Mouse (Mus musculus) heart, embryonic 12.5 days (tissue): ENCODE measurements around the gene Tsks. TPM values are rescaled to one million over a fixed set of nuclear protein-coding genes. Genes with fewer than 3 reads are reported as not detected.

Experiments used
- ATAC-seq: fragments of 200-750 bp; cut with Nextera tagmentation; 2 replicates; pipeline ENCODE4 v1.8.0; 2017; ENCODE audit warnings: moderate TSS enrichment, moderate library complexity; ENCODE audit not compliant: insufficient number of reproducible peaks, low FRiP score
- H3K27ac ChIP-seq: fragments of 300-500 bp; sonication (generic); 2 replicates; pipeline ENCODE4 v1.5.1; 2016; ENCODE audit warnings: mild to moderate bottlenecking, moderate library complexity; ENCODE audit not compliant: poor library complexity, severe bottlenecking
- H3K27me3 ChIP-seq: fragments of 300-500 bp; sonication (generic); replicated peaks from 2 replicates; pipeline ENCODE4 v1.6.1; 2016; ENCODE audit warnings: mild to moderate bottlenecking, moderate library complexity
- H3K36me3 ChIP-seq: fragments of 300-500 bp; sonication (generic); 2 replicates; pipeline ENCODE4 v1.6.1; 2016; ENCODE audit warnings: mild to moderate bottlenecking, moderate library complexity
- H3K4me1 ChIP-seq: fragments of 300-500 bp; sonication (generic); replicated peaks from 2 replicates; pipeline ENCODE4 v1.6.1; 2016; ENCODE audit warnings: mild to moderate bottlenecking
- H3K4me2 ChIP-seq: fragments of 300-500 bp; sonication (generic); 2 replicates; pipeline ENCODE4 v1.6.1; 2016; ENCODE audit warnings: mild to moderate bottlenecking, moderate library complexity
- H3K4me3 ChIP-seq: fragments of 300-500 bp; sonication (generic); 2 replicates; pipeline ENCODE4 v1.5.1; 2016; ENCODE audit warnings: mild to moderate bottlenecking
- H3K9ac ChIP-seq: fragments of 300-500 bp; sonication (generic); 2 replicates; pipeline ENCODE4 v1.6.1; 2016; ENCODE audit warnings: mild to moderate bottlenecking, moderate library complexity
- H3K9me3 ChIP-seq: fragments of 300-500 bp; sonication (generic); replicated peaks from 2 replicates; pipeline ENCODE4 v1.6.1; 2016; ENCODE audit warnings: mild to moderate bottlenecking, moderate library complexity
- WGBS: fragments of 180-500 bp; shearing (Covaris S2); methylation state at CpG from one replicate; pipeline ENCODE4 v1.1.7; 2016; 5-methylcytosine and 5-hydroxymethylcytosine counted together
- polyA plus RNA-seq: library from polyadenylated mRNA; unstranded; fragments of >200 nt; fragmentation: Nextera tagmentation; extraction: Ambion mirVana; gene quantifications from 2 replicates; pipeline ENCODE4 v1.2.1, GENCODE M21; 2016

Gene Tsks
- polyA plus RNA-seq, 1 experiment from 2014 or later = not detected

DNA sequence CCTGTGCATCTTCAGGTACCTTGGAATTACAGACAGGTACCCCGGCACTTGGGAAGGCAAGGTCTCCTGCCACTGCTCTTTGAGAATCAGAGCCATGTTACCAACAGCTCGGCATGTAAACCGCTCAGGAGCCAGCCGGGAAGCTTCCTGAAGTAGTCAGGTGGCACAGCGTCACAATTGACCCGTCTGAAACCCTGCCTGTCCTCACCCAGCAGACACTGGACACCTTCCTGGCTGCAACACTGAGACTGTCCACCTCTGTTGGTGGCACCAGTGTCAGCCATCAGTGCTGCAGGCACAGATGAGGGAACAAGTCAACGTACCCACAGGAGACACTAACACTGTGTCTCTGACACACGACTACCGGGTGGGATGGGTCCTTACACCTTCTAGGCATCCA lies 27.7 kb upstream of the Tsks start:
- ATAC-seq = no peak
- Histone ChIP-seq H3K9ac (no peak overlapping the region), H3K4me1 (peaks cover 40% of the 10 kb centered on the region), H3K36me3 (peaks cover 70% of the 10 kb centered on the region), H3K27me3 (no peaks in the 10 kb centered on the region), H3K27ac (no peak overlapping the region), H3K4me2 (no peak overlapping the region), H3K4me3 (no peak overlapping the region), H3K9me3 (no peaks in the 10 kb centered on the region)
- WGBS = 92% methylated on average over 9 of the region's 9 CpGs

DNA sequence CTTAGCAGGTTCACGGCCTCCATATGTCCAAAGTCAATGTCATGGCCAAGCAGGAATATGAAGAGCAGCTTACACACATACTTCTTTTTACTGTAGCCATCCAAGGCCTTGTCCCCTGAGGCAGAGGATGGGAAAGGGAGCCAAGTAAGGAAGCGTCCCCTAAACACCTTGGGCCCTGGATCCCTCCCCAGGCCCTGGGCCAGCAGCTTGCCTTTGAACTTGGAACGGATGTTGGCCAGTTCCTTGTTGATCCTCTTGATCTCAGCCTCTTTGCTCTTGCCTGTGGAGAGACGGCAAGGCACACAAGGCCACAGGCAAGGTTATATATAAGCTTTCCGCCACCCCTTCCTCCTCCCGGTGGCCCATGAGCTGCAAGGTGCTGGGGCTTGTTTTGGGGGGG lies 26.8 kb upstream of the Tsks start:
- H3K27ac ChIP-seq = no peak overlapping the region
- peaks cover 40% of the 10 kb centered on the region for H3K4me1 ChIP-seq
- WGBS = 80% methylated on average over 6 of the region's 6 CpGs
- H3K9me3 ChIP-seq = no peaks in the 10 kb centered on the region
- peaks cover 62% of the 10 kb centered on the region for H3K36me3 ChIP-seq
- no peak for ATAC-seq
- no peak overlapping the region for H3K9ac ChIP-seq
- no peak overlapping the region for H3K4me2 ChIP-seq
- H3K4me3 ChIP-seq = no peak overlapping the region
- H3K27me3 ChIP-seq = no peaks in the 10 kb centered on the region

DNA sequence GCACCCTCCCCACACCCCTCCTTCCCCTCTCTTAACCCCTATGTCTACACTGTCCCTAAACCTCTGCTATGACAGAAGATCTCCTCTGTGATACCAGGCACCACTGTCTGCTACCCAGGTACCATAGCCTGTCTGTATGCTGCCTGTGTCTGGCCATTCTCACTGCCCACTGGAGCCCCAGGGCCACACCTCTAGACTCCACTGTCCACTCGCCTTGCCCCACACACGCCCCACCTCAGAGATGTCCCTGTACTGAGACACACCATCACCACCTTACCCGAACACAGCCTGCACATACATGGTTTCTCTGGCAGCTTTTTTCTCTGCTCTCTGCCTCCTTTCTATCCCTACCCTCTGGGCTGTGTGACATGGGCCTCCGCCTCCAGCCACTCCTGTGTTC lies 26.1 kb upstream of the Tsks start:
- Histone ChIP-seq H3K4me3 (no peak overlapping the region), H3K9me3 (no peaks in the 10 kb centered on the region), H3K4me2 (no peak overlapping the region), H3K4me1 (peaks cover 40% of the 10 kb centered on the region), H3K36me3 (peaks cover 59% of the 10 kb centered on the region), H3K27ac (no peak overlapping the region), H3K27me3 (no peaks in the 10 kb centered on the region), H3K9ac (no peak overlapping the region)
- no peak for ATAC-seq
- WGBS = 92% methylated on average over 4 of the region's 4 CpGs

DNA sequence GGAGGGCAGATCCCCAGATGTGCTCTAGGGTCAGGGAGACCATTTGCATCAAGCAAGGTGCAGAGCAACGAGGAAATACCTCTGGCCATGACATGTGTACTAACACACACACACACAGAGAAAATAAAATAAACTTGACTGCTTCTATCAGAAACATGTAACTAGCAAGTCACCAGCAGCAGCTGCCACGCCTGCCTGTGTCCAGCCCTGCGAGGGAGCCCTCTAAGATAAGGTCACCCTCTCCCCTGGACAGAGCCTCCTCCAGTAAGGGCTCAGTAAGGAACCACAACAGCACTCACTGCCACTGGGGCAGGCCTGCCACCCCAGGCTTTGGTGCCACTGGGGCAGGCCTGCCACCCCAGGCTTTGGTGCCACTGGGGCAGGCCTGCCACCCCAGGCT lies 24.8 kb upstream of the Tsks start:
- Histone ChIP-seq H3K27me3 (no peaks in the 10 kb centered on the region), H3K9me3 (no peaks in the 10 kb centered on the region), H3K4me2 (no peak overlapping the region), H3K36me3 (peaks cover 60% of the 10 kb centered on the region), H3K4me3 (no peak overlapping the region), H3K9ac (peak overlapping the region; percentile 22; the same call in 1 of the 2 replicates), H3K27ac (no peak overlapping the region), H3K4me1 (peaks cover 40% of the 10 kb centered on the region)
- WGBS = 58% methylated on average over 3 of the region's 3 CpGs
- no peak for ATAC-seq

DNA sequence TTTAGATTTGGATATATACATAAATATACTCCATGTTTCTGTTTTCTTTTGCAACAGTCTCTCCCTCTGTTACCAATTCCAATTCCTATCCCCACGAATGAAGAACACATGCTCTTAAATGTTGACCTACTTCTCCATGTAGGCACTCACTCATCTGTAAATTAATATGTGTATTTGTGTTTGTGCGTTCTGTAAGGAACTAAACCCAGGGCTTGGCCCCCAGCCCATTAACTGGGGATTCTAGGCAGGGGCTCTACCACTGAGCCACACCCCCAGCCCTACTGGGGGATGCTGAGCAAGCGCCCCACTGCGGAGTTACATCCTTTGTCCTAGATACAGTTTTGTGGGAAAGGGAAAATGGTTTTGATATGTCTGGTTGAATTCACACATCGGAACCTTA lies 23.9 kb upstream of the Tsks start:
- H3K27me3 ChIP-seq = no peaks in the 10 kb centered on the region
- H3K36me3 ChIP-seq = peaks cover 59% of the 10 kb centered on the region
- 94% methylated on average over 5 of the region's 5 CpGs for WGBS
- ATAC-seq = no peak
- H3K4me2 ChIP-seq = no peak overlapping the region
- no peak overlapping the region for H3K4me3 ChIP-seq
- no peak overlapping the region for H3K27ac ChIP-seq
- no peaks in the 10 kb centered on the region for H3K9me3 ChIP-seq
- H3K4me1 ChIP-seq = peaks cover 37% of the 10 kb centered on the region
- no peak overlapping the region for H3K9ac ChIP-seq

DNA sequence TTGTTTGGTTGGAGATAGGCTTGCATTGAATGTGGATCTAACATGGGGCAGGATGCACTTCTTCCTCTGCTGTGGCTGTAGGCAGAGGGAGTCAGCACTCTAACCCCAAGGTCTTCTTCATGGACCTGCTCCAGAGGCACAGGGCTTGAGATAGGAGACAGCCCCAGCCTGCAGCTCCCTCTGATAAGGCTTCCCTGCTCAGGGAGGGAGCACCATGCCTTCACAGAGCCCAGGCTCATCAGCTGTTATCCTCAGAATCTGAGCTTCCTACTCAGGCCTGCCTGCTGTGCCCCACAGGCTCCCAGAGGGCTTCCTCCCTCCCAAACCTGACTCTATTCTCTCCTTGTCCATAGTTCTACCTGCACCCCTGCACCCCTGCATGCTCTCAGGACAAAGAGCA lies 20.5 kb upstream of the Tsks start:
- Histone ChIP-seq H3K9ac (no peak overlapping the region), H3K27ac (no peak overlapping the region), H3K27me3 (no peaks in the 10 kb centered on the region), H3K4me2 (no peak overlapping the region), H3K9me3 (no peaks in the 10 kb centered on the region), H3K4me3 (no peak overlapping the region), H3K4me1 (peaks cover 23% of the 10 kb centered on the region), H3K36me3 (peaks cover 68% of the 10 kb centered on the region)
- ATAC-seq = no peak

DNA sequence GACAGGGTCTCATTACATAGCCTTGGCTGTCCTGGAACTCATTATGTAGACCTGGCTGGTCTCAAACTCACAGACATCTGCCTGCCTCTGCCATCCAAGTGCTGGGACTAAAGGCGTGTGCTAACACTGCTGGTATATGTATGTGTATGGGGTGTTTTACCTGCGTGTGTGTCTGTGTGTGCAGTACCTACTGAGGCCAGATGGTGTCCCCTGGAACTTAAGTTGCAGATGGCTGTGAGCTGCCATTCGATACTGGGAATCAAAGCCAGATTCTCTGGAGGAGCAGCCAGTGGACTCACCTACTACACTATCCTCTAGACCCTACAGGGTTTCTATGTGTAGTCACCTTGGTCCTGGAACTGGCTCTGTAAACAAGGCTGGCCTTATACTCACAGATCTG lies 17.5 kb upstream of the Tsks start:
- Histone ChIP-seq H3K4me2 (no peak overlapping the region), H3K27me3 (no peaks in the 10 kb centered on the region), H3K9ac (no peak overlapping the region), H3K27ac (no peak overlapping the region), H3K4me1 (peaks cover 24% of the 10 kb centered on the region), H3K4me3 (no peak overlapping the region), H3K9me3 (no peaks in the 10 kb centered on the region), H3K36me3 (peaks cover 55% of the 10 kb centered on the region)
- no peak for ATAC-seq
- WGBS = 80% methylated on average over 3 of the region's 3 CpGs

DNA sequence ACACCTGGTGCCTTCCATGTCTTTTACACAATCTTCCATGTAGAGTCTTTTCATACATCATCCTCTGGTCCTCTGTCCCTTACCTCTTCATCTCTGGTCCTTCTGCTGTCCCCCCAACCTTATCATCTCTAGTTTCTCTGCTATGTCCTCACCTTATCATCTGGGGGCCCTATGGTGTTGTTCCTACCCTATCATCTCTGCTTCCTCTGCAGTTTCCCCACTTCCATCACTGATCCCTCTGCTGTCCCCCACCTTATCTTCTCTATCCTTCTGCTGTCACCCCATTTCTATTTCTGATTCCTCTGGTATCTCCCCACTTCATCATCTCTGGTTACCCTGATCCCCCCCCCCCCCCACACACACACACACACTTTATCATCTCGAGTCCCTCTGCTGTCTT lies 14.4 kb upstream of the Tsks start:
- peak overlapping the region; percentile 92 for H3K4me2 ChIP-seq
- no peak for ATAC-seq
- H3K36me3 ChIP-seq = peaks cover 36% of the 10 kb centered on the region
- WGBS = 0% methylated on average over 1 of the region's 1 CpGs
- no peaks in the 10 kb centered on the region for H3K27me3 ChIP-seq
- peak overlapping the region; percentile 94 for H3K4me3 ChIP-seq
- H3K9me3 ChIP-seq = no peaks in the 10 kb centered on the region
- peaks cover 27% of the 10 kb centered on the region for H3K4me1 ChIP-seq
- peak overlapping the region; percentile 83 for H3K27ac ChIP-seq
- H3K9ac ChIP-seq = peak overlapping the region; percentile 94

DNA sequence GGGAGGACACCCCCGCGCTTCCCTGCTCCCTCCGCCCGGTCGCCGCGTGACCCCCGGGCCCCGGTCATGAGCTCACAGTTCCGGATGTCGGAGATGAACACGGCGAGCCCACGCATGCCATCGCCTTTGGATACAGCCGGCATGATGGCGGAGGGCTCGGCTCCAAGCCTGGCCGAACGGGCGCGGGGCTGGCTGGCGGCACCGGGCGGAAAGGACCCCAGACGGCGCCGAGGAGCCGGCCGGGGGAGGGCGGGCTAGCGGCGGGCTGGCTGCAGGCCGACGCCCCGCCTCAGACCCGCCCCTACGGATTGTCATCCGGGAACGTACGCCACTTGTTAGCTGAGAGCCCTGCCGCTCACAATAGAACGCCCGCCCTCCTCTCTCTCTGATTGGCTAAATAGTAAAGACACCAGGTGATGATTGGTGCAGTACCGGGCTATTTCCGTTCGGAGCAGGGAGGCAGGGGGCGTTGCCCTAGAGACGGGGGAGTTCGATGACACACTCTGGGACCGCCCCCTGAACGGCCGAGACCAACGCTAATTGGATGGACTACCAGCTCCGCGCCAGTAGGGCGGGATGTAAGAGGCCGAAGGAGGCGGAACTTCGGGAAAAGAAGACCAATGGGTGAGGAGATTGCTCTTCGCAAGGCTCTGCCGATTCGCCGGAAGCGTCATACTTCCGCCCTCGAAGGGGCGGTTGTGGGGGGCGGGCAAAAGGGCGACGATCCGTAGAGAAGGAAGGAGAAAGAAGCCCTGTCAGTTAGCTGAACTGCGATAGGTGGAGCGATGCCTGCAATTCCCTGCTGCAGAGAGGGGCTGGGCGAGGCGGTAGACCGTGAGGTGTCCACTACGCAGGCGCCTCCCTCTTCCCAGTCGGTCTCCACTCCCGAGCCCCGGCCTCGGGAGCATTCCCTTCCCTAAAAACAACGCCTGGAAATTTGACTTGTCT lies 13.5 kb upstream of the Tsks start, which contains the start of gene Ap2a1:
Gene Ap2a1, minus strand, starts transcription at position 293 of the 948 bp plus-strand sequence.
- Histone ChIP-seq H3K27me3 (no peaks in the 10 kb centered on the region), H3K4me1 (peaks cover 27% of the 10 kb centered on the region), H3K27ac (peak within 1 kb of the TSS; percentile 83), H3K9me3 (no peaks in the 10 kb centered on the region), H3K4me2 (peak within 1 kb of the TSS; percentile 92), H3K4me3 (peak within 1 kb of the TSS; percentile 94), H3K9ac (peak within 1 kb of the TSS; percentile 94), H3K36me3 (peaks cover 27% of the 10 kb centered on the region)
- under 1% methylated on average over 84 of the region's 84 CpGs for WGBS
- ATAC-seq = peak; percentile 99

DNA sequence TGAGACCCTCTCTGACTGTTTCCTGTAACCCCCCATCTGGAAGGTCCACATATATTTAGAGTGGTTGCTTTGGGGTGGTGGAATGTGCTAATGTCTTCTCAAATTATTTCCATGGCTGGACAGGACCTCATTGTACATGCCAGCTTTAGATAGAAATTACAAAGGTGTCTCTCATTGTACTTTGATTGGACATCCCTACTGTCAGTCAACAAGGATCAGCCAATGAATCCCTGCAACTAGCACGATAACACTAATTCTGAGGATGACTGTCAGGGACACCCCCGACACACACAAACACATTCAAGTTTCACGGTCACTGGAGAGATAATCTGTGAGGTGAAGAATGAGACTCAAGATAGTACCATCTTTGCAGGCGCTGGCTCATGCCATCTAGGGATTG lies 4.3 kb upstream of the Tsks start:
- Histone ChIP-seq H3K4me2 (no peak overlapping the region), H3K27me3 (no peaks in the 10 kb centered on the region), H3K27ac (no peak overlapping the region), H3K4me1 (no peaks in the 10 kb centered on the region), H3K9ac (no peak overlapping the region), H3K9me3 (peaks cover 8% of the 10 kb centered on the region), H3K36me3 (no peaks in the 10 kb centered on the region), H3K4me3 (no peak overlapping the region)
- no peak for ATAC-seq
- 81% methylated on average over 4 of the region's 4 CpGs for WGBS

DNA sequence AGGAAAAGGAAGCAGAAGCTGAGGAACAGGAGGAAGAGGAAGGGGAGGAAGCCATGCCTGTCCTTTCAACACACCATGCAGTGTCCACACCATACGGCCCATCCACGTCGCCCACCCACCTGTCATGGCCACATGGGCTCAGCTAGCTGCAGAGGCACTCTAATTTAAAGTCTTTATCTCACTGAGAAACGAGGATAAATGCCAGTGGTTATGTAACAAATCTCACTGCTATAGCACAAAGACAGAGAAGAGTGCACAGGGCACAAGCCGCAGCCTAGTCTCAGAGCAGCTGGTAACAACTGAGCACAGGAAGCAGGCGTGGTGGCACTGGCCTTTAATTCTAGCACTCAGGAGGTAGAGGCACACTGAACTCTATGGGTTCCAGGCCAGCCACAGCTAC lies 6.9 kb downstream of the Tsks start:
- Histone ChIP-seq H3K36me3 (no peaks in the 10 kb centered on the region), H3K27me3 (peaks cover 42% of the 10 kb centered on the region), H3K9ac (no peak overlapping the region), H3K4me3 (no peak overlapping the region), H3K4me1 (peaks cover 16% of the 10 kb centered on the region), H3K27ac (no peak overlapping the region), H3K4me2 (no peak overlapping the region), H3K9me3 (no peaks in the 10 kb centered on the region)
- ATAC-seq = no peak
- WGBS = 66% methylated on average over 6 of the region's 6 CpGs
